Comparison of ENCODE assay signal across 19 mouse cellular contexts in the genomic region with DNA sequence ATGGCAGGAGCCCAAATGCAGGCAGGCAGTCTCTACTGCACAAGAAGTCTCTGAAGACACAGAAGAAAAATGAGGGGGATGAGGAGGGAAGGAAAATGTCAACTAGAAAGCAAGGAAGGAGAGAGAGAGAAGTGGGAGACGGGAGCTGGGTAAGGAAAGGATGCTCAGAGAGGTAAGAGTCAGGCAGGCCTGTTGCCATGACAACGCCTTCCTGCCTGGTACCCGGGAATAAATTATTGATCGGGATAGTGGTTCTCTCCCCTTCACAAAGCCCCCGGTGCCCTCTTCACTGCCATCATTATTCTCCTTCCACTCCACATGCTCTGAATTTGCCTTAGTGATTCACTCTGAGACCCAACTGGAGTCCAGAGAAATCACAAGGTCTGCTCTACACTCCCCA. TPM values are rescaled to one million over a fixed set of nuclear protein-coding genes. Genes with fewer than 3 reads are reported as not detected.
A peak's percentile ranks its signal among the peaks of the same experiment; 100 is the strongest.
DNase-seq lines count a peak whose midpoint lies in the region; ATAC-seq lines count a peak whose summit lies in the region.
"Had no signal": no experiment of that assay in that cellular context is flagged by ENCODE, and none has a peak within 500 bp of the region (broad histone marks: within the 10 kb centered on the region; RNA-seq: fewer than 3 reads in every experiment).

No protein-coding gene starts in this region.

- DNase-seq in neural tube, embryonic 10.5 days (ENCODE audit: extremely low spot score, low spot score) = no peak
- DNase-seq in hindbrain, embryonic 10.5 days (ENCODE audit: low spot score) = no peak
- DNase-seq in midbrain, embryonic 11.5 days (ENCODE audit: low spot score, missing footprints) = no peak
- peak; percentile 66 for DNase-seq in retina, embryonic 14.5 days (ENCODE audit: low spot score)
- no peak for DNase-seq in lung, postnatal 36 days
- DNase-seq: adrenal gland, postnatal 10 days; cerebellum, postnatal 25 days; gastrocnemius, postnatal 14 days; heart, postnatal 4 days; layer of hippocampus, adult 9-11 months; lung, postnatal 10 days; spleen, adult 18-20 months had no signal

- H3K36me3 ChIP-seq in neural tube, embryonic 12.5 days = peaks cover 4% of the 10 kb centered on the region; the same call in 1 of the 2 replicates
- H3K36me3 ChIP-seq in hindbrain, embryonic 10.5 days = no peaks in the 10 kb centered on the region
- no peaks in the 10 kb centered on the region for H3K36me3 ChIP-seq in midbrain, embryonic 11.5 days (ENCODE audit: control insufficient read depth, insufficient read depth, low read length)
- H3K36me3 ChIP-seq: embryonic facial prominence, embryonic 12.5 days; G1E; heart, embryonic 12.5 days had no signal

- no peaks in the 10 kb centered on the region for H3K27me3 ChIP-seq in neural tube, embryonic 12.5 days (replicated peaks)
- no peaks in the 10 kb centered on the region for H3K27me3 ChIP-seq in hindbrain, embryonic 10.5 days (ENCODE audit: insufficient read depth, poor library complexity, severe bottlenecking)
- no peaks in the 10 kb centered on the region; the same call in 1 of the 2 replicates for H3K27me3 ChIP-seq in midbrain, embryonic 11.5 days (ENCODE audit: control insufficient read depth, insufficient read depth, low read length)

- WGBS in neural tube, embryonic 12.5 days = 41% methylated on average over 5 of the region's 5 CpGs
- WGBS in hindbrain, embryonic 10.5 days = 56% methylated on average over 5 of the region's 5 CpGs
- 57% methylated on average over 5 of the region's 5 CpGs for WGBS in midbrain, embryonic 11.5 days

- no peaks in the 10 kb centered on the region for H3K9me3 ChIP-seq in neural tube, embryonic 12.5 days
- no peaks in the 10 kb centered on the region for H3K9me3 ChIP-seq in hindbrain, embryonic 10.5 days
- H3K9me3 ChIP-seq in midbrain, embryonic 11.5 days (ENCODE audit: control insufficient read depth, low read length) = no peaks in the 10 kb centered on the region
- H3K9me3 ChIP-seq: embryonic facial prominence, embryonic 12.5 days; G1E; heart, embryonic 12.5 days had no signal

- peak overlapping the region; percentile 24; the same call in 1 of the 2 replicates for H3K4me2 ChIP-seq in neural tube, embryonic 12.5 days (replicated peaks)
- H3K4me2 ChIP-seq in midbrain, embryonic 11.5 days = no peak overlapping the region
- H3K4me2 ChIP-seq: embryonic facial prominence, embryonic 12.5 days; heart, embryonic 12.5 days; liver, embryonic 11.5 days had no signal

- peaks cover 42% of the 10 kb centered on the region for H3K4me1 ChIP-seq in neural tube, embryonic 12.5 days
- peaks cover 37% of the 10 kb centered on the region for H3K4me1 ChIP-seq in hindbrain, embryonic 10.5 days (replicated peaks)
- peaks cover 20% of the 10 kb centered on the region; the same call in 1 of the 2 replicates for H3K4me1 ChIP-seq in midbrain, embryonic 11.5 days (ENCODE audit: control insufficient read depth, insufficient read depth, low read length)
- H3K4me1 ChIP-seq: embryonic facial prominence, embryonic 12.5 days; heart, embryonic 12.5 days had no signal

- H3K27ac ChIP-seq in neural tube, embryonic 12.5 days = no peak overlapping the region
- 0 out of 2 replicates have a peak overlapping the region, but pooled peaks have one; percentile 13 for H3K27ac ChIP-seq in hindbrain, embryonic 10.5 days
- no peak overlapping the region for H3K27ac ChIP-seq in midbrain, embryonic 11.5 days (ENCODE audit: low read depth, low read length)
- H3K27ac ChIP-seq: embryonic facial prominence, embryonic 12.5 days; stomach, postnatal 0 days had no signal

- no peak overlapping the region for H3K9ac ChIP-seq in neural tube, embryonic 12.5 days
- no peak overlapping the region for H3K9ac ChIP-seq in midbrain, embryonic 11.5 days (ENCODE audit: low read length)
- H3K9ac ChIP-seq: embryonic facial prominence, embryonic 12.5 days; heart, embryonic 12.5 days had no signal

- H3K4me3 ChIP-seq in neural tube, embryonic 12.5 days = no peak overlapping the region
- H3K4me3 ChIP-seq in hindbrain, embryonic 10.5 days = no peak overlapping the region
- H3K4me3 ChIP-seq in midbrain, embryonic 11.5 days (ENCODE audit: low read depth, low read length) = no peak overlapping the region
- H3K4me3 ChIP-seq: embryonic facial prominence, embryonic 12.5 days; heart, embryonic 12.5 days had no signal

- ATAC-seq in neural tube, embryonic 12.5 days (ENCODE audit: low FRiP score, low read depth) = no peak
- peak; percentile 72 for ATAC-seq in midbrain, embryonic 11.5 days (ENCODE audit: low FRiP score)
- no peak for ATAC-seq in inflammation-experienced regulatory T-cells, adult 6 months

RNA-seq across cellular contexts. Expression of gene Nfasc, which starts 23.4 kb away (rescaled TPM):
- polyA plus RNA-seq in neural tube, embryonic 12.5 days (2016; fragmentation: Nextera tagmentation; extraction: Ambion mirVana) = 37.3 and 42.3 TPM in 2 replicates
- 22.9 and 39.2 TPM in 2 replicates for polyA plus RNA-seq in hindbrain, embryonic 10.5 days (2016; fragmentation: Nextera tagmentation; extraction: Ambion mirVana)
- 16.4 and 19.2 TPM in 2 replicates for polyA plus RNA-seq in midbrain, embryonic 11.5 days (2014; fragmentation: Nextera tagmentation; extraction: Ambion mirVana)
- polyA plus RNA-seq in inflammation-experienced regulatory T-cells, adult 6 months (2017; shearing (Covaris generic)) = not detected
- polyA plus RNA-seq: G1E had no signal

Comparison
In these comparisons a context has a peak if more than half of its experiments do, and no peak if none do; other contexts are left out.
1. RNA of gene Nfasc, which starts 23.4 kb away (polyA plus RNA-seq): 22.9 to 39.2 TPM in hindbrain, embryonic 10.5 days, 37.3 to 42.3 TPM in neural tube, embryonic 12.5 days and 16.4 to 19.2 TPM in midbrain, embryonic 11.5 days; not detected in inflammation-experienced regulatory T-cells, adult 6 months; every median in the first group is over 10 times any median in the second.